Mouse (Mus musculus) heart, adult 2 months (tissue): ENCODE measurements at regions not wholly inside any gene's neighbourhood (a gene's known extent, or its start where the extent isn't known, plus 50 kb on each side); places are given as distances from the start of the nearest gene placed in this dataset.

Source experiments
- CTCF ChIP-seq: fragments of 200-600 bp; IDR thresholded peaks from 2 replicates; pipeline ENCODE4 v1.8.1; 2022; ENCODE audit warnings: antibody characterized with exemption, mild to moderate bottlenecking, moderate library complexity
- EP300 ChIP-seq: fragments of 200-500 bp; IDR thresholded peaks from 2 replicates; pipeline ENCODE4 v1.6.1; 2011; ENCODE audit warnings: low read depth, low read length, control low read depth; ENCODE audit not compliant: insufficient read depth
- POLR2A ChIP-seq: fragments of 200-500 bp; IDR thresholded peaks from 2 replicates; pipeline ENCODE4 v1.6.1; 2011; ENCODE audit warnings: mild to moderate bottlenecking, low read depth, low read length, control low read depth; ENCODE audit not compliant: insufficient read depth

DNA sequence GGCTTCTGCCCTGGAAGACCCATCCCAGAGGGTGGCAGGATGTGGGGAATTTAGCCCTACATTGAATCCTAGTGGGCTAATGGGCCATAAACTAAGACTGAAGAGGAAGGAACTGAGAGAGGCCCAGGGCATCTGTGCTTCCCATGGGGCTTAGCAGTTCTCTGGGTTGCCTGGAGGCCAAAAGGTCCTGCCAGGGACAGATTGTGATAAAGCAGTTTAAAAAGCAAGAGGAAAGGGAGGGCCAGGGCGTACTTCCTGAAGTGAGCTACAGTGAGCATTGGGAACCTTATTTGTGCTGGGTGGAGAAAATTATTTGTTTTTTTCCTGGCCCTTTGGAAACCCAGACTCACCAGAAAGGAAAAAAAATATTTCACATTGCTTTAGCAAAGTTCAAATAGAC is 136.3 kb downstream of the Qrsl1 start:
- TF ChIP-seq POLR2A (no peak), CTCF (no peak), EP300 (0 out of 2 replicates have a peak, but pooled peaks have one; percentile 33)
